Mouse (Mus musculus): ENCODE results near the gene Zbtb3.

The Zbtb3 gene

DNA sequence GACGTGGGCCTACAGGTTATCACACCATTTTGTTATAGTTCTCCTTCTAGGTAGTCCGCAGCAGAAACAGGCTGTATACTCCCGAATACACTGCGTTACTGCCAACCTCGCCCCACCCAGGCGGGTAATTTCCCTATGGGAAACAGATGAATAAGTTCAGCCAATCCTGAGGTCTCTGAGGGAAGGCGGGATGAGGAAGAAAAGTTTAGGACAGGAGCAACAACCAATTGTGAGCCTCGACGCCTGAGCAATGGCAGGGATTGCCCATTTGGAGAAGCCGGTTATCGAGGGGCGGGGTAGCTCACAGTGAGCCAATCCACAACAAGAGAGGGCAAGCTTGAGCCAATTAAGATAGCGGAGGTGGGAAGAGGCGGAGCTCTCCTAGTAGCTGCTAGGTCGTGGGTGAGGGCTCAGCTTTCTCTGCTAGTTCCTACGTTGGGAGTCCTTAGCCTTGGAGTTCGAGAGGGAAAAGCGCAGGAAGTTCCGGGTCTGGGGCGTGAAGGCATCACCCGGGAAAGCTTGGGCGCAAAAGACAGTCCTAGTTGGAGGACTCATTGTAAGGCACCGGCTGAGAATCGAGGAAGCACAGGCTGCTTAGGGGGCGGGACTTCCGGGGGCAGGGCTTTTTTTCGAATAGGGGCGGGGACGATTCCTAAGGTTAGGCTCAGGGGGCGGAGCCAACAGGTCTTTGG lies at the start of gene Zbtb3:
TSS of gene Zbtb3 (plus strand) at position 426 of the 692 bp plus-strand sequence.
- peak; percentile 92 to 96 for DNase-seq (ENCODE audit: low spot score in 2 of 2)

DNA sequence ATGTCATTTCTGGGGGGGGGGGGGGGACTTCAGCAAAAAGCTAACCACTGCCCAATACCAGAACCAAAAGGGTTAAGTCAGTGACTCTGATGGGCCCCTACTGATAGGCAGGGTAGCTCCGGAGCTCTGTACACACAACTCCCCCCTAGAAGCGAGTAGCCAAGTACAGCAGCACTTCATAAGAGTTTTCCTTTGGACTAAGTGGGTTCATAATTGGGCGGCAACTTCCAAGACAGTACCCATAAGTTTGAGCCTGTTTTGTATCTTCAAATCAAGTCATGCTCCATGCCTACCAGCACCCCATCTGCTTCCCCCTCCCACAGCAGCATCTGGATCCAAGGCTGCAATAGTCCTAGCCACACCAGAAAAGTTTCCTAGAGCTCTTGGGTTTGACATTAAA lies 46.7 kb upstream of the Zbtb3 start:
- DNase-seq (ENCODE audit: low spot score in 2 of 2): no peak

DNA sequence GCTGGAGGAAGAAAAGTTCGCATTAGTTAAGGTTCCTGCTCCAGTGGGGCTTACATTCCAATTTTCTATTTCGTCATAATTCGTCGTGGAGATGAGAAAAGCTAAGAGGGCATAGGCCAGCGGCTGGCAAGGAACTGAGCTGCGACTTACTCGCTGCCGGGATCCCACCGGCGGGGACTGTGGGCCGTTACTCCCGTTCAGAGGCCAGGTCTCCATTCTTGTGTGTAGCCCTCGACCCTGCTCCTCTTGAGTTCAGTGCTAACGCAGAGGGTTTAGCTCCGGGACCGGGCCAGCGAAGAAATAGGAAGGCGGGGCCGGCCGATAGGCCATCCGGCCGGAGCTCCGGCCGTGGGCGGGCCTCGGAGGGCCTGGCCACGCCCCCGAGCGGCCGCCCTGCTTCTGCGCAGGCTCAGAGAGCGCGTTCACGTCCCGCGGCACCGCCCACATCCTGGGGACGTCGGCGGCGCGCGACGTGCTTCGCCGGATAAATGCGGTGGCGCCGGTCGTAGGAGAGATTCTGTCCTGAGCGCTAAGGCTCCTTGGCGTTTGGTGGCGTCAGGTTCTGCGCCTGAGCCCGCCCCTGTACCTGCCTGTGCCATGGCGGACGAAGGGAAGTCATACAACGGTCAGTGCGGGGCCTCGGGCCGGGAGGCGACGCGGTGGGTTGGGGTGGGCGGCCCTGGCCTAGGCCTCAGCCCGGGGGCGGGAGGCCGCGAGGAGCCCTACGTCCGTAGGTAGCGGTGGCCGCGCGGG lies 45.5 kb upstream of the Zbtb3 start, which contains the start of gene Nxf1:
TSS of gene Nxf1 (plus strand) at position 439 of the 753 bp plus-strand sequence.
- peak; percentile 81 to 86 for DNase-seq (ENCODE audit: low spot score in 2 of 2)

DNA sequence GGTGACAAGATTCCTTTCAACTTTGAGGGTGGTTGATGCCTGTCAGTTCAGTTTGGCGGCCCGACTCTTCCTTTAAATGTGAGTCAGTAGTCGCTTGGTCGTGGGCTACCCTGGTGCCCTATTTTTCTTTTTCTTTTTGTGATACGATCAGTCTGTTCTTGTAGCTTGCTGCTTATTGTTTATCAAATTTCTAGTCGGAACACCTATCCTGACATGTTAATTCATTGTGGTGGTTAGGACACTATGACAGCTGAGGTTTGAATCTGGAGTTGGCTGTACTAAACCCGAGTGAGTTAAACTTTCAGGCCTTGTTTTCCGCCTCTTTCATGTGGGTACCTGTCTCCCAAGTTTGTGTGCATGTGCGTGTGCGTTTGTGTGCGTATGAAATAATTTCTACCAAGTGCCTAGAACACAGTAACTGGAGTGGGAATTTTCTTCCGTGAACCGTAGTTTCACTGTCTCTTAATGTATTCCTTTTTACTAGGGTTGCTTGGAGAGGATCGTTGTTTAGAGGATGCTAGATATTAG lies 44.8 kb upstream of the Zbtb3 start:
- no peak for DNase-seq (ENCODE audit: low spot score in 2 of 2)

DNA sequence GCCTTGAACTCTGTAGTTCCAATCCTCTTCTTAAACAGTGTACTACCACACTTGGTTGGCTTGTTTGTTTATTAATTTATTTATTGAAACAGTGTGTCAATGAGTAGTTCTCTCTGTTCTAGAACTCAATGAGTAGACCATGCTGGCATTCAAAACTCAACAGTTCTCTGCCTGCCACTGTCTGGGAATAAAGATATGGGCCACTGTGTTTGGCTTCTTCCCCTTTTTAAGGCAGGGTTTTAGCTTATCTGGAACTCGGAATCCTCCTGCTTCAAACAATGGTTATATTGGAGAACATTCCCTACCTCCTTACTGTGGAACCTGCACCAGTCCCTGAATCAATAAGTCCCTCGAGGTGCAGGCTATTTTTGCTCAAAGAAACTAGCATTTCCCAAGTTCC lies 43.5 kb upstream of the Zbtb3 start:
- no peak for DNase-seq (ENCODE audit: low spot score in 2 of 2)

DNA sequence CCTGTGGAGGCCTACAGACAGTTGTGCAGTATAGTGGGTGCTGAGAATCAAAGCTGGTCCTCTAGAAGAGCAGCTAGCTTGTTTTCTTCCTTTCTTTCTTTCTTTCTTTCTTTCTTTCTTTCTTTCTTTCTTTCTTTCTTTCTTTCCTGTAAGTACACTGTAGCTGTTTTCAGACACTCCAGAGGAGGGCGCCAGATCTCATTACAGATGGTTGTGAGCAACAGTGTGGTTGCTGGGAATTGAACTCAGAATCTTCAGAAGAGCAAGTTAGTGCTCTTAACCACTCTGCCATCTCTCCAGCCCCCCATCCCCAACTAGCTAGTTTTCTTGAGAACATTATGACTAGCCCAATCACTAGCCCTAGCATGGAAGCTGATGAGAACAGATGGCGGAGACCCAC lies 41.6 kb upstream of the Zbtb3 start:
- no peak for DNase-seq (ENCODE audit: low spot score in 2 of 2)

DNA sequence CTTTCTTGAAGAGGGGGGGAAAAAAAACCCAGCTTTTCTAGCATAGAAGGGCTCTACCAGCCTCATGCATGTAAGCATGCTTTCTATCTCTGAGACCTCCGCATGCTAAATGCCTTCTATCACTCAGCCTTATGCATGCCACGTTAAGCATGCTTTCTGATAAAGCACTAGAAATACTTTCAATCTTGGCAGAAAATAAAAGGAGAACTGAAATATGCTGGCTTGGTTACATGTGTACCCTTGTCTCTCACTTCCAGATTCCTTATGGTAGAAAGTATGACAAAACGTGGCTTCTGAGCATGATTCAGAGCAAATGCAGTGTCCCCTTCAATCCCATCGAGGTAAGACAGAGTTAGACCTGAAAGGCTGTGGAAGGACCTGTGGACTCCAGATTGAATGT lies 39.1 kb upstream of the Zbtb3 start:
- no peak for DNase-seq (ENCODE audit: low spot score in 2 of 2)

DNA sequence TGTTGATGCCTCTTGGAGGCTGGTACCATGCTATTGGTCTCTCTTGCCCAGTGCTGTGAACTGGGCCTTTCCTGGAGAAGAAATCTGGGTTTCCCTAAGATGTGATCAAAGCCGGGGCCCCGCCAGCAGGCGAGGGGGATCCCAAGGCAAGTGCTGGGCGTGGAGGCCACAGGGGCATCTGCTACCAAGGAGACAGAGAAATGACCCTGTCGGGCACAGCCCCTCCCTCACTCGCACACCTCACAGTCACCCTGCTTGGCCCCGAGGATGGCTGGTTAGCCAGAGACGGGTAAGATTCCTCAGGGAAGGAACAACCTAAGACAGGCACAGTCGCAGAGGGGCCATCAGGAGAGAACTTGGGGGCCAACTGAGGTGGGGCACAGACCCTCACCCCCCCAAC lies 36.8 kb upstream of the Zbtb3 start:
- DNase-seq (ENCODE audit: low spot score in 2 of 2): no peak

DNA sequence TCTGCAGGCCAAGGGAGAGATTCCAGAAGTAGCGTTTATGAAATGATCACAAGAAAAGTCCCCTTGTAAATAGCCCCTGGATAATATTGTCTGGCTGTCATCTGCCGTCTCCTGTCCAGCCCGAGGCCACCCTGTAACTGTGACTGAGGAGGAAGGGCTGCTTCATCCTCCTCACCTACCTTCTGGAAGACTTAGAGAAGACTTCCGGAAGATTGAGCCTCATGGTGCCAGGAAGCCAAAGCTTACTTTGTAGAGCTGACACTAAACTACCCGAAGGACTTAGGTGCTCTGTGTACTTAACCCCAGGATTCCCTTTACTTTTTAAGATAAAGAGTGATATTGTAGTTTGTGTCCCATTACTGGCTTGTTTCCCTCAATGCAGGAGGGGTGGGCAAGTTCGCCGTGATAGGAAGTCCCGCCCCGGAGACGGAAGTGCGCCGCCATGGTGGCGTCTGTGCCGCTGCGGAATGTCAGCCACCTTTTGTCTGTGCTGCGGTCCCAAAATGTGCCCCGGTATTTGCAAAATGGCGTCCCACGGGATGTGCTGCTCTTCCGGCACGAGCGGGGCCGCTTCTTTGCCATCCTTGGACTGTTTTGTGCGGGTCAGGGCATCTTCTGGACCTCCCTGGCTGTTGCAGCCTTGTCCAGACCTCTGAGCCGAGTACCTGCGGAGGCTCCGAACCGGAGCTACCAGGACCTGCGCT lies 31.6 kb upstream of the Zbtb3 start, which contains the start of gene Tmem223:
TSS of gene Tmem223 (plus strand) at position 430 of the 704 bp plus-strand sequence.
- DNase-seq (ENCODE audit: low spot score in 2 of 2): peak; percentile 58 to 75

DNA sequence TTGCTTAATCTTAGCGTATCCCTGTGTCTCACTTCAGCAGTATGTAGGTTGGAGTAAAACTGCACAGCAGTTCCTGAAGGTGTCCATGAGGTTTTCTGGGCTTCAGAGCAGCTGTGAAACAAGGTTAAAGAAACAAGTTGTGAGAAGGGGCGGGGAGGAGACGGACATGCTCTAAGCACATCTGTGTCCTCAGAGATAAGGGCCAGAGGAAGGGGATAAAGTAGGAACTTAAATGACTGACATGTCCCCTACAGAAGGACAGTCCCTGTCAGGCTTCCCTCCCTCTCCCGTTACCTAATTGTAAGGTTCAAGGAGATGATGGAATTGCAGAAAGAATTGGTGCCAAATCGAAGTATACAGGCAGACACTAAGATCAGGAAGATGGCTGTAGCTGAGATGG lies 29.4 kb upstream of the Zbtb3 start:
- no peak for DNase-seq (ENCODE audit: low spot score in 2 of 2)

DNA sequence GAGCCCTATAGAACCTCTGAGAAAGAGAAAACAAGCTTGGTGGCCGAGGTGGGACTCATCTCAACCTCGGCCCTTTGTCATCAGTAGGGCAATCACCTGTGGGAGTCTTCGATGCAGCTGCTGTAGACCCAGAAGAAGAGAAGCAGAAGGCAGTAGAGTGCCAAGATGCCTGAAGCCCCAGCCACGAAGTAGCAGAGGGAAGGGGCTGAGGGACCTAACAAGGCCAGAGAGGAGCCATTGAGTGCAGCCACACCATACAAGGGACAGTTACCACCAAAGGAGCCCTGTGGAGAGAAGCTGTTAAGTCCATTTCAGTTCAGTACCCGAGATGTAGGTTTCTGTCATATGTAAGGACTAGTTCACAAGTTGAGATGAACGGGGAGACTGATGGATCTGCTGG lies 28.9 kb upstream of the Zbtb3 start:
- DNase-seq (ENCODE audit: low spot score in 2 of 2): no peak

DNA sequence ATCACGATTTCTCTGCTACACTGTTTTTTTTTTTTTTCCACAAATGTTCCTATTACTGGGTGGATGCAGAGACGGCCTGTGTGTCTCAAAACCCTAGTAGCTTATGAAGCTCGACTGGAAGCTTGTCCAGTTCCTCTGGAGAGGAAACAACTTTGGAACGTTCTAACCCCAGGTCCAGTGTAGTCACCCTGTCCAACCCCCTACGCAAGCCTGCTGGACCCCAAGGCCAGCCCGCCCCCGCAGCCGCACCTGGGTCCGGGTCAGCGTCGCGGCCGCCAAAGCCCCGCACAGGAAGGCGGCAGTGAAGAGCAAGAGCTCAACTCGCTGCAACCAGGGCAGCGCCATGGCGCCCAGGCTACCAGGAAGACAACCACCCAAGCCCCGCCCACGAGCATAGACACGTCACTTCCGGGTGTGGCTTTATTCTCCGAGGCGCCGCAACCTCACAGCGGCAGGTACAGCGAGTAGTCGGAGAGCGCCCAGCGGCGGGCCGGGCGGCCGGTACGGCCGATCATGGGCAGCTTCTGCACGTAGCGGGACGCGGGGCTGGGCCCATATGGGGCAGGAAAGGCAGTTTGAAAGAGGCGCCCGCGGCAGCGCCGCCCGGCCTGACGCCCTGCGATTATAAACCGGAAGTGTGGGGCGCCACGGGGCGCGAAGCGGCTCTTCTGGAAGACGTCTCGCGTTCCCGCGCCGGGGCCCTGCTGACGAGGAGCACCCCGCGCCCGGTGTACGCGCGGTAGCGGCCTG lies 28.1 kb upstream of the Zbtb3 start, which contains the start of gene Tmem179b:
TSS of gene Tmem179b (minus strand) at position 382 of the 750 bp plus-strand sequence.
- DNase-seq (ENCODE audit: low spot score in 2 of 2): peak; percentile 91 to 96

DNA sequence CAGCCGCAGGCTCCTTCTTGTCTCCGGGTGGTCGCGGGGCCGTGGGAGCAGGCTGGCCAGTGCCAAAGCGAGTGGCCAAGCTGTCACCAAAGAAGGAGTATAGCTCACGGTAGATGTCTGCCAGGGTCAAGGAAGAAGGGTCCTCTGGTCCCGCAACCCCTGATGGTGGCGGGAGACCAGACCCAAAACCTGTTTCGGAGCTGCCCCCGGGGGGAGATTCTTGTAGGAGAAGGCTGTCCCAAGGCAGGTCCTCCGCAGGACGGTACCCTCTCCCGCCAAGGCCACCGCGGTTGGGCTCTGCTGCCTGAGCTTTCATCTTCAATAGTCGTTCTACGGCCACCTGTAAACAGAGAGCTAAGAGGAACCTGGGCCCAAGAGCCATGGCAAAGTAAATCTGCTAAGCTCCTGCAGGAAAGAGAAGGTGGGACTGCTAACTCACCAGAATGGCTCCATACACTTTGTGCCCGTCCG lies 27.4 kb upstream of the Zbtb3 start:
- no peak for DNase-seq (ENCODE audit: low spot score in 2 of 2)

DNA sequence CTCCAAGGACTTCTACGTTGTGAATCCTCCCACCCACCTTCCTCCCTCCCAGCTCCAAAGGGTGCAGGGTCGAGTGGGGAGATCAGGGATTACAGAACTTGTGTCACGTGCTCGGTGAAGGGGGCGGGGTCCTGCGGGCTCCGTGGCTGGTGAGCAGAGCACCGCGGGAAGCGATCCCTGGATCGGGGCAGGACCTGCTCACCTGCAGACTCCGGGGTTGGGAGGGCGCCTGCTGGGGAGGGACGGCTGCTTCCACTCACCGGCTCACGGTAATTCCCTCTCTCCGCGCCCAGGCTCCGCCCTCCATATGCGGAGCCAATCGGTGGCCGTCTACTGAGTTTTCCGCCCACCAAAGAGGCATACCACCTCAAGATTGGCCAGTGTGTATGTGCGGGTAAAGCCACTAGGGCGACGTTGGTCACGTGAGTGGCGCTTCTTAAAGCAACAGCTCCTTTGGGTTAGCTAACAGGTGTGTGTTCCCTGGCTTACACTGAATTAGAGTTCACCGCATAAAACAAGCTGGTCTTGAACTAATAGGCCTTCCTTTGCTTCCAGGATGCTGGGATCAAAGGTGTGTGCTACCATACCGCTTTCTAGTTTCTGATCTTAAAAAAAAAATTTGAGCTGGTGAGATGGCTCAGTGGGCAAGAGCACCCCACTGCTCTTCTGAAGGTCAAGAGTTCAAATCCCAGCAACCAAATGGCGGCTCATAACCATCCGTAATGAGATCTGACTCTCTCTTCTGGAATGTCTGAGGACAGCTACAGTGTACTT lies 16.2 kb upstream of the Zbtb3 start, which contains the start of gene Taf6l:
TSS of gene Taf6l (minus strand) at position 410 of the 774 bp plus-strand sequence.
- DNase-seq (ENCODE audit: low spot score in 2 of 2): peak; percentile 90 to 92

DNA sequence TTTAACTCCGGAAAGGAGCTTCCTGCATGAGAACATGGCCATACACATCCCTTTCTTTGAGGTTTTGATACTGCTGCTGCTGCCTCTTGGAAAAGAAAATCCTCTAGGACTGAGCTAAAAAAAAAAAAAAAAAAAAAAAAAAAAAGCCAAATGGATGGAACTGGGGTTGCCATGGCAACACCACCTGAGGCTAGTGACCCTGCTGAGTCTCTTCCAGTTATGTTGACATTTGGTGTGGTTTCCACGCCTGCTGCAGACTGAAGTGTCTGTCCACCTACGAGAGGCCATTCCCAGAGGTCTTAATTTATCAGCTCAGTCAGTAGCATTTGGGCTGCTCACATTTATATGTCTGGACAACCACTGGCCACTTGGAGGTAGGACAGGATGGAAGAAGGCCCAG lies 13.8 kb upstream of the Zbtb3 start:
- no peak for DNase-seq (ENCODE audit: low spot score in 2 of 2)

DNA sequence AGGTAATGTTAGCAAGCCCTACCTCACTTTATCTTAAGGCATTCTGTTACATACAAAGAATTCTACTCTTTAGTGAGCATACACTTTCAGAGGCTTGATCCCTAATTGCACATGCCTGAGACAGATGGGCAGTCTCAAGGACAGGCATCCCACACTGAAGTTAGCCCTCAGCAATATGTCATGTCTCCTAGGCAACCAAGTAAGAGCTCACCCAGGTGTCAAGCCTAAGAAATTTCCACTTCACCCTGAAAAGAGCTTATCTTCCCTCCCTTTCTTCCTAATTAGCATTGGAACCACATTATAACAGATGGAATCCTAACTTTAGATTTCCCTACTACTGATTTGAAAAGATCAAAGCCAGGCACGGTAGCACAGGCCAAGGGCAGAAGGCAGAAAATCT lies 13.2 kb upstream of the Zbtb3 start:
- DNase-seq (ENCODE audit: low spot score in 2 of 2): no peak

DNA sequence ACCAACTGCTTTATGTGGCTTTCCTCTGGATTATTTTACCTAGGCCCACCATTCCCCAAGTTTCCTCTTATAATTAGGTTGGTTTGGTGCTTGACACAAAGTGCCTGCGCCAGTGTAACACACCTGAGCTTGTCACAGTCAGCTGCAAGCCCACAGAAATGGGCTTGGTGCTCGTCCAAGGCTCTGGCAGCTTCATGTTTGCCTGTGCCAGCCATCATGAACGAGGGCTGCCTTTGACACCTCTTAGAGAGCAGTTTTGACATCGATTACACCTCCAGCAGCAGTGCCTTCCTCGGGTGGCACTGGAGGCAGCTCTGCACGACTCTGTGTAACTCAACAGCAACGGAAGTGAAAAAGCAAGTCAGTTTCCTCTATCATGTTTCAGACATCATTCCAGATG lies 12.2 kb upstream of the Zbtb3 start:
- DNase-seq (ENCODE audit: low spot score in 2 of 2): no peak

DNA sequence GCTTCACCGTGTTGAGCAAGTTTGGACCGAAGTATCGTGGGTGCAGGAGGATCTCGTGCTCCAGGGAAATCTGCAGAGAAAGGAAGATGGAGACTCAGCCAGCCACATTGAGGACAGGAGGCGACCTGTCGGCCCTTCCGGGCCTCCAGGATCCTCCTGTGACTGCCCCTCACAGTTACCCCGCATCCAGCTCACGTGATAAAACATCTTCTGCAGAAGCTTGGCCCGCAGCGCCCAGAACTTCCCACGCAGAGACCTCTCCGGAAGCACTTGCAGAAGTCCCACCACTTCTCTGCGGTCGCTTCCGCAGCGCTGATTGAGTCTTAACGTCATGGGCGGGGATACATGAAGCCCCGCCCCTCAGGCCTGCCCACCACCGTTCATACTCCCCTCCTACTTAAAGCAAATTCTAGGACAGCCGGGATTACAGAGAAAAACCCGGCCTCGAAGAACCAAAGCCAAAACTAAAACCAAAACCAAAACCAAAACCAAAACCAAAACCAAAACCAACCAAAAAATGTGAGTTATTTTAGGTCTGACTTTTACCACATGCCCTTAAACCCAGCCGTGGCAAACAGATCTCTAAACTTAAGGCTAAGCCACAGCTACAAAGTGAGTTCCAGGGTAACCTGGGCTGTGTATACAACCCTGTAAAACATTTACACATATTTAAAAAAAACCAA lies 4.0 kb upstream of the Zbtb3 start, which contains the start of gene Polr2g:
TSS of gene Polr2g (minus strand) at position 314 of the 683 bp plus-strand sequence.
- DNase-seq (ENCODE audit: low spot score in 2 of 2): peak; percentile 86 to 87

DNA sequence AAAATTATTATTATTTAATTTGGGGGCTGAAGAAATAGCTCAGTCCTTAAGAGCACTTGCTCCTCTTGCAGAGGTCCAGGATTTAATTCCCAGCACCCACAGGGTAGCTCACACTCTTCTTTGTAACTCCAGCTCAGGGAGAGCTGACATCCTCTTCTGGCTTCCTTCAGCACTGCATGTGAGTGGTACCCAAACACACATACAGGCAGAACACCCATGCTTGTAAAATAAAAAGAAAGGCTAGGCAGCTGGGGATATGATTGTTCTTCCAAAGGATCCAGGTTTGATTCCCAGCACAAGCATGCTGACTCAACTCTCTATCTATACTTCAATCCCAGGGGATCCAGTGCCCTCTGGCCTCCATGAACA lies 3.4 kb upstream of the Zbtb3 start:
- DNase-seq (ENCODE audit: low spot score in 2 of 2): no peak

All from frontal cortex, postnatal 14 days (tissue).